Mouse (Mus musculus) central nervous system, embryonic 18 days (tissue): ENCODE measurements around the gene Gm49673. TPM values are rescaled to one million over a fixed set of nuclear protein-coding genes. Genes with fewer than 3 reads are reported as not detected.

Experiments used
- polyA plus RNA-seq: library from polyadenylated mRNA; depleted of rRNA; stranded (reverse); fragments of >200 nt; gene quantifications from 2 replicates; pipeline ENCODE4 v1.2.3, GENCODE M21; 2012; rRNA removed

Gm49673 gene
- polyA plus RNA-seq: 0.47 and 0.75 TPM in 2 replicates

DNA sequence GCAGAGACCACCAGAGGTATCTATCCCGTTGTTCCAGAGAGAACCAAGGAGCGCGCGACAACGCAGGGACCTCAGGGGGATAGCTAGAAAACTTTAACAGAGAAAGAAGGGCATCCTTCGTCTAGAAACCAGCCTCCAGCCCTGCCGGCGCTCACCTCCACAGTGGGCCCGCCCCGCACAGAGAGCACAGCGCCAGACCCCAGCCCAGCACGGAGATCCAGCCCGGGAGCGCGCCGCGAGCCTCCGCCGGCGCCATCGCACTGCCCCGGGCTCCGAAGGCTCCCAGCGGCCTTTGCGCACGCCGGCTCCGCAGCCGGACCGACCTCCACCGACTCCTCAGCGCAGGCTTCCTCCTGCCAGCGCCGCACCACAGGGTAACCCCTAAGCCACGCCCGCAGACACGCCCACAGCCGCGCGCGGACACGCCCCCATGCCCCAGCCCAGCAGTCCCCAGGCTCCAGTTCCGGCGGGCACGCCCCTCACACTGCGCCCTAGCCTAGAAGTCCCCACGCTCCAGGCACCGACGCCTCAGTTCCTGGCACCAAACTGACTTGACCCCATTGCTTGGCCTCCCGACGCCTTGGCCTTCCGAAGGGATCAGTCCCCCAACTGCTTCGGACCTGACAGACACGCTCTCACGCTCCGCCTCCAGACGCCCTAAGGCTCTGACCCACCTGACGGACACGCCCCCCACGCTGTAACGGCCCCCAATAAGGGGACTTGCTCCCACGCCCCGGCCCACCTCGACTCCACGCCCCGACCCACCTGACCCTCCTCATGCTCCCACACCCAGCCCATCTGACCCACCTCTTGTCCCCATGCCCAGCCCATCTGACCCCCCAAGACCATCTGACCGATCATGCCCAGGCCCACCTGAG is at the start of gene Gm49673, which contains the start of gene Rnaset2a:
Gm49673 (minus strand) TSS at position 350 of the 878 bp plus-strand sequence.
Rnaset2a (minus strand) TSS at position 659 of the 878 bp plus-strand sequence.

DNA sequence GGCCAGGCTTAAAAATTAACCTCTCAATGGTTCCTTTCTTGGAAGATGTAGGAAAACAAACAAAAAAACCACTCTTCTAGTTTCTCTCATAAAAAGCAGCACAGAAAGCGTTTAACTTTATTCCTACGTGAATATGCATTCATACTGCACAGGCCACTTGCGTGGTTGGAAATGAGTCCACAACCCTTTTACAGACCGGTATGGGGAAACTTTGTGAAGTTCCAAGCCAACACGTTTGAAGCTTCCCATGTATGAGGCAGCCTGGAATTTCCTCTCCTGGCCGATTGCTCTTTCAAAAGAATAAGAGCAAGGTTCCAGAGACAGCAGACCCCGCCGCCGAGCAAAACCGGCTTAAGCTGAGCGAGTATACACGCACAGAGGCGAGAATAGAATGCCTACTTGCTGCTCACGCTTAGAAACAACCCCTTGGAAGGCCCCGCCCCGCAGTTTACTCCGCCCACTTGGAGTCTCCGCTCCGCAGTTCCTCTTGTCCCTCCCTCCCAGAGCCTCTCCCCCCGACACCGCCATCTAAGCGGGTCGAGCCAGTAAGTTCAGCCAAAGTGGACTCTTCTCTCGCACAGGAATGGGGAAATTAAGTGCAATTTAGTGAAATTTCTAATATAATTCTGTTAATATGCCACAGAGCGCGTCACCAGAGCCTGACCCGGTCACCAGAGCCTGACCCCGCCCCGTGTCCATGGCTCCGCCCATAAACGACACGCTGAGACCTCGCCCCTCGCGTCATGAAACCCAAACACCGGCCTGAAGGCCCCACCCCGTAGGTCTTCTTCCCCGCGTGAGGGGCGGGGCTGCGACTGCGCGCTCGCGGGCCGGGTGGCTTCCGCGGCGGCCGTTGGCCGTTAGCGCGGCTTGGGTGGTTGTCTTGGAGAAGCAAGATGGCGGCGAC is 17.4 kb upstream of the Gm49673 start, which contains the start of gene Fgfr1op:
Fgfr1op (plus strand) TSS at position 801 of the 907 bp plus-strand sequence.

Other genes with a start within 250 kb of the Gm49673 start
- 0.19 and 0.39 TPM in 2 replicates for gene Tagap, start 221.8 kb downstream of the Gm49673 start, polyA plus RNA-seq
- 46.5 and 51.2 TPM in 2 replicates for gene Rsph3a, start 202.2 kb downstream of the Gm49673 start, polyA plus RNA-seq
- gene Rnaset2a, start 309 bp upstream of the Gm49673 start, polyA plus RNA-seq: 12.2 and 16.7 TPM in 2 replicates
- gene Fgfr1op, start 17.7 kb upstream of the Gm49673 start, polyA plus RNA-seq: 16.6 and 20.1 TPM in 2 replicates
- not detected in 2 replicates for gene Ccr6, start 88.3 kb upstream of the Gm49673 start, polyA plus RNA-seq
- gene Mpc1, start 135.1 kb upstream of the Gm49673 start, polyA plus RNA-seq: 265 and 296 TPM in 2 replicates
- 212 and 213 TPM in 2 replicates for gene Sft2d1, start 163.3 kb upstream of the Gm49673 start, polyA plus RNA-seq
- 25.4 and 25.5 TPM in 2 replicates for gene Prr18, start 189.7 kb upstream of the Gm49673 start, polyA plus RNA-seq
- gene T2, start 208.2 kb upstream of the Gm49673 start, polyA plus RNA-seq: 0.74 and 0.96 TPM in 2 replicates